Mouse (Mus musculus) CH12.LX (cell line): ENCODE results near the gene Scfd2. TPM values are rescaled to one million over a fixed set of nuclear protein-coding genes. Genes with fewer than 3 reads are reported as not detected.

Experiments
- DNase-seq: peaks from one replicate; pipeline ENCODE4 v3.0.0-alpha.2; 2013; ENCODE audit errors: extremely low read depth
- H3K27ac ChIP-seq: 2 replicates; pipeline ENCODE4 v1.5.1; 2012; ENCODE audit warnings: low read depth, mild to moderate bottlenecking, control low read depth, moderate library complexity; ENCODE audit not compliant: insufficient read depth
- H3K27me3 ChIP-seq: replicated peaks from 2 replicates; pipeline ENCODE3; 2012; ENCODE audit warnings: inconsistent platforms
- H3K36me3 ChIP-seq, 2 experiments: replicated peaks in 1 of 2; 2 replicates each; pipeline versions ENCODE3 to v1.6.1; 2012; ENCODE audit warnings: inconsistent platforms in 1 of 2, low read length in 1 of 2, mild to moderate bottlenecking in 1 of 2, mixed read lengths in 1 of 2, moderate library complexity in 1 of 2; ENCODE audit not compliant: control insufficient read depth in 1 of 2, insufficient read depth in 1 of 2
- H3K4me1 ChIP-seq, 2 experiments: 2 replicates each; pipeline ENCODE4 v1.6.1; 2012; ENCODE audit warnings: inconsistent platforms in 1 of 2, moderate library complexity in 1 of 2; ENCODE audit not compliant: insufficient read depth in 2 of 2, control insufficient read depth in 1 of 2
- H3K4me2 ChIP-seq: 2 replicates; pipeline ENCODE4 v1.6.1; 2012; ENCODE audit warnings: low read depth, mild to moderate bottlenecking, control low read depth; ENCODE audit not compliant: poor library complexity, insufficient read depth, severe bottlenecking
- H3K4me3 ChIP-seq, 3 experiments: fragments of 150-350 bp in 1 of 3; sonication (generic) in 1 of 3; replicated peaks in 1 of 3; 2 replicates each; pipeline versions ENCODE3 to v1.5.1; 2011 to 2012; ENCODE audit warnings: low read depth in 2 of 3, low read length in 2 of 3, mild to moderate bottlenecking in 2 of 3, moderate library complexity in 2 of 3, control low read depth in 1 of 3, improper control_type of control experiment in 1 of 3, inconsistent platforms in 1 of 3, mixed read lengths in 1 of 3; ENCODE audit not compliant: poor library complexity in 1 of 3
- H3K79me2 ChIP-seq: replicated peaks from 2 replicates; pipeline ENCODE4 v1.6.1; 2012; ENCODE audit warnings: mild to moderate bottlenecking, moderate library complexity; ENCODE audit not compliant: control insufficient read depth, poor library complexity, insufficient read depth, severe bottlenecking; ENCODE audit errors: extremely low read depth
- H3K9ac ChIP-seq: 2 replicates; pipeline ENCODE4 v1.6.1; 2012; ENCODE audit warnings: low read depth, mild to moderate bottlenecking, control low read depth, moderate library complexity; ENCODE audit not compliant: insufficient read depth
- H3K9me3 ChIP-seq: replicated peaks from 2 replicates; pipeline ENCODE3; 2012; ENCODE audit warnings: low read length, inconsistent platforms, mixed read lengths
- CHD1 ChIP-seq: IDR thresholded peaks from 2 replicates; pipeline ENCODE4 v1.6.1; 2012; ENCODE audit warnings: low read depth, low read length, improper control_type of control experiment, inconsistent platforms
- CTCF ChIP-seq, 2 experiments: IDR thresholded peaks in 1 of 2; conservative IDR thresholded peaks in 1 of 2; 2 replicates each; pipeline ENCODE4 v1.5.1; 2011 to 2012; ENCODE audit warnings: low read depth in 2 of 2, low read length in 2 of 2, improper control_type of control experiment in 1 of 2, inconsistent platforms in 1 of 2, mild to moderate bottlenecking in 1 of 2, moderate library complexity in 1 of 2
- ETS1 ChIP-seq: conservative IDR thresholded peaks from 2 replicates; pipeline ENCODE4 v1.6.1; 2012; ENCODE audit warnings: low read depth, mild to moderate bottlenecking, inconsistent platforms, low read length, improper control_type of control experiment, moderate library complexity
- GABPA ChIP-seq: IDR thresholded peaks from 2 replicates; pipeline ENCODE4 v1.6.1; 2012; ENCODE audit warnings: low read depth, low read length, improper control_type of control experiment, inconsistent platforms; ENCODE audit not compliant: insufficient replicate concordance
- HCFC1 ChIP-seq: IDR thresholded peaks from 2 replicates; pipeline ENCODE4 v1.6.1; 2012; ENCODE audit warnings: low read depth, mild to moderate bottlenecking, inconsistent platforms, low read length, improper control_type of control experiment
- KAT2A ChIP-seq: IDR thresholded peaks from 2 replicates; pipeline ENCODE4 v1.6.1; 2012; ENCODE audit warnings: low read length, improper control_type of control experiment, inconsistent platforms; ENCODE audit not compliant: insufficient replicate concordance
- MAZ ChIP-seq: IDR thresholded peaks from 2 replicates; pipeline ENCODE4 v1.6.1; 2012; ENCODE audit warnings: low read depth, mild to moderate bottlenecking, inconsistent platforms, low read length, improper control_type of control experiment, moderate library complexity
- MYC ChIP-seq: IDR thresholded peaks from 2 replicates; pipeline ENCODE4 v1.6.1; 2011; ENCODE audit warnings: low read depth, mild to moderate bottlenecking, improper control_type of control experiment, low read length
- NRF1 ChIP-seq: IDR thresholded peaks from 2 replicates; pipeline ENCODE4 v1.6.1; 2014; ENCODE audit warnings: low read depth, mild to moderate bottlenecking, inconsistent platforms, low read length, improper control_type of control experiment, moderate library complexity
- RAD21 ChIP-seq: IDR thresholded peaks from 2 replicates; pipeline ENCODE4 v1.6.1; 2011; ENCODE audit warnings: low read depth, mild to moderate bottlenecking, low read length, improper control_type of control experiment, moderate library complexity
- RCOR1 ChIP-seq: conservative IDR thresholded peaks from 2 replicates; pipeline ENCODE4 v1.6.1; 2012; ENCODE audit warnings: low read depth, mild to moderate bottlenecking, inconsistent platforms, low read length, improper control_type of control experiment
- SIN3A ChIP-seq: IDR thresholded peaks from 2 replicates; pipeline ENCODE4 v1.6.1; 2012; ENCODE audit warnings: low read length, improper control_type of control experiment, inconsistent platforms
- SMC3 ChIP-seq: IDR thresholded peaks from 2 replicates; pipeline ENCODE4 v1.6.1; 2011; ENCODE audit warnings: low read depth, low read length, improper control_type of control experiment
- USF1 ChIP-seq: IDR thresholded peaks from 2 replicates; pipeline ENCODE4 v1.6.1; 2014; ENCODE audit warnings: low read depth, mild to moderate bottlenecking, inconsistent platforms, low read length, improper control_type of control experiment
- ZC3H11A ChIP-seq: IDR thresholded peaks from 2 replicates; pipeline ENCODE4 v1.6.1; 2012; ENCODE audit warnings: low read depth, mild to moderate bottlenecking, inconsistent platforms, low read length, improper control_type of control experiment
- ZKSCAN1 ChIP-seq: IDR thresholded peaks from 2 replicates; pipeline ENCODE4 v1.6.1; 2012; ENCODE audit warnings: low read depth, inconsistent platforms, low read length, improper control_type of control experiment, borderline replicate concordance
- ZNF384 ChIP-seq: IDR thresholded peaks from 2 replicates; pipeline ENCODE4 v1.6.1; 2012; ENCODE audit warnings: low read depth, low read length, improper control_type of control experiment, inconsistent platforms
- dilution Hi-C: fragments of 300-500 bp; cut with MboI; formaldehyde crosslinking; loops from 2 replicates; pipeline ENCODE4 v1.14.3; 2020; ENCODE audit warnings: low sequenced_read_pairs; ENCODE audit not compliant: extremely low pct_unique_long_range_greater_than_20kb, extremely low pct_ligation_motif_present
- in situ Hi-C: fragments of 300-500 bp; cut with MboI; formaldehyde crosslinking; loops from 3 replicates; pipeline ENCODE4 v1.14.3; 2019; ENCODE audit warnings: low sequenced_read_pairs, low pct_ligation_motif_present, low pct_unique_long_range_greater_than_20kb, mixed read lengths
- polyA plus RNA-seq: library from polyadenylated mRNA; unstranded; fragments of >175 nt; gene quantifications from 2 replicates; pipeline ENCODE4 v1.2.1, GENCODE M21; 2012; ENCODE audit warnings: low read depth; ENCODE audit not compliant: insufficient read length
- total RNA-seq, 2 experiments: library from RNA; depleted of rRNA; stranded (reverse); fragments of 300-350 nt in 1 of 2; fragments of >200 nt in 1 of 2; gene quantifications; 2 replicates each; pipeline ENCODE4 v1.2.3; 2012 to 2014

Gene Scfd2
- total and polyA plus RNA-seq, 3 experiments, result 13.2 to 18.0 (median 14.4) TPM

- Histone ChIP-seq H3K27me3 (no peaks in the 10 kb centered on the region), H3K9ac (no peak overlapping the region), H3K27ac (no peak overlapping the region), H3K4me3 (no peak overlapping the region), H3K9me3 (no peaks in the 10 kb centered on the region), H3K79me2 (no peaks in the 10 kb centered on the region), H3K4me1 (peaks cover 3 to 16% of the 10 kb centered on the region in 2 experiments; a peak in 2 of 4 replicates), H3K36me3 (no peaks in the 10 kb centered on the region), H3K4me2 (no peak overlapping the region)
- TF ChIP-seq MYC, result no peak
- TF ChIP-seq SIN3A, result no peak
- no peak for TF ChIP-seq ETS1
- TF ChIP-seq ZNF384, result no peak
- no peak for TF ChIP-seq CTCF (conservative IDR thresholded peaks at IDR 0.05 in 1 of 2, IDR thresholded peaks at IDR 0.05 in 1 of 2; ENCODE audit: low read depth in 2 of 2, low read length in 2 of 2)
- no peak for TF ChIP-seq USF1
- TF ChIP-seq CHD1, result no peak
- no peak for TF ChIP-seq ZKSCAN1
- no peak for TF ChIP-seq RCOR1
- no peak for TF ChIP-seq MAZ
- TF ChIP-seq ZC3H11A, result no peak
- no peak for TF ChIP-seq GABPA
- TF ChIP-seq RAD21, result no peak
- no peak for DNase-seq
- in situ Hi-C loops, result loop anchor here (25.0 kb wide), 1 partner anchor 637 kb away; no protein-coding TSS in a partner anchor
- dilution Hi-C loops, result no loop called here
Measured at GRCm38 (mm10) chr5:74300140-74300539, 231.4 kb downstream of the Scfd2 start.

- no peak for TF ChIP-seq KAT2A
- peak; percentile 24 to 45; a peak in 3 of 4 replicates for TF ChIP-seq CTCF (conservative IDR thresholded peaks at IDR 0.05 in 1 of 2, IDR thresholded peaks at IDR 0.05 in 1 of 2; ENCODE audit: low read depth in 2 of 2, low read length in 2 of 2)
- TF ChIP-seq RAD21, result peak; percentile 7
- TF ChIP-seq HCFC1, result no peak
- no peak for TF ChIP-seq CHD1
- no peak for TF ChIP-seq SIN3A
- no peak for TF ChIP-seq SMC3
- no peak for TF ChIP-seq NRF1
- TF ChIP-seq, all 38 proteins: peak for 2
- Histone ChIP-seq H3K9ac (no peak overlapping the region), H3K27me3 (no peaks in the 10 kb centered on the region), H3K4me1 (peaks cover 3 to 16% of the 10 kb centered on the region in 2 experiments; a peak in 2 of 4 replicates), H3K79me2 (no peaks in the 10 kb centered on the region), H3K4me2 (no peak overlapping the region), H3K4me3 (no peak overlapping the region), H3K27ac (no peak overlapping the region), H3K36me3 (no peaks in the 10 kb centered on the region), H3K9me3 (no peaks in the 10 kb centered on the region)
- in situ Hi-C loops, result no loop called here
- peak; percentile 14 for DNase-seq
- dilution Hi-C loops, result no loop called here
Measured at GRCm38 (mm10) chr5:74297113-74297512, 234.4 kb downstream of the Scfd2 start.
